Mouse (Mus musculus): ENCODE measurements around the gene Akap1.
"Not testable (repeated sequence)": the region's sequence is repeated elsewhere in the genome, so short reads cannot be mapped to it uniquely, and the experiment has no call there.

Akap1 gene

DNA sequence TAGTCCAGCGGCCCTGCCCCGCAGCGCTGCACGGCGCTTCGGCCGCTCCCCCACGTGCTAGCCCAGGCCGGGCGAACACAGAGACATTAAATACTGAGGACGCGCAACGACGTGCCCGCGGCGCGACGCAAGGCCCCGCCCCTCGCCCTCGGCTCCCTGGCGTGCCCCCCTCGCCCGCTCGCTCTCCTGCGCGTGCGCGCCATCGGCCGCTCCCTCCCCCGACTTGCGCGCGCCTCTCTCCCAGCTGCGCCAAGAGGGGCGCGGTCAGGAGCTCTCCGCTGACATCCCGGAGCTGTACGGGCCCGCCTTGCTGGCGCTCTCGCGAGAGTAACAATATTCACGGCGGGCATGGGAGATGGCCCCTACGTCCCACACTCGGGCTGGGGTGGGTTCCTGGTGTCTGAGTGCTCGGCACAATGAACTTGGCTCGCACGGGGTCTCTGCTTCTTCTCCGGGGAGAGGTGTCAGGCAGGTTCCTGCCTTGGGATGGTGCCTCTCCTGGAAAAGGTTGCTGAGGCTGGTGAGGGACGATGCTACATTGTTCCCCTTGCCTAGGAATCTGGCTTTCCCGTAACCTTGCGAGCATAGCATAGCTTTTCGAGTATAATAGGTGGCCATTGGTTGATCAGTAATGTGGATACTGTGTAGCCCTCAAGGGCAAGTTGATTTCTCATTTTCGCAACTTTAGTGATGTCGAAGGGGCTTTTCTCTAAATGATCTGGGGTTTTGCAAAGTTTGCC is at the start of gene Akap1:
TSS of gene Akap1 (minus strand) at position 129 of the 740 bp plus-strand sequence.
- DNase-seq (ENCODE audit: low read depth, low spot score): peak; percentile 98

DNA sequence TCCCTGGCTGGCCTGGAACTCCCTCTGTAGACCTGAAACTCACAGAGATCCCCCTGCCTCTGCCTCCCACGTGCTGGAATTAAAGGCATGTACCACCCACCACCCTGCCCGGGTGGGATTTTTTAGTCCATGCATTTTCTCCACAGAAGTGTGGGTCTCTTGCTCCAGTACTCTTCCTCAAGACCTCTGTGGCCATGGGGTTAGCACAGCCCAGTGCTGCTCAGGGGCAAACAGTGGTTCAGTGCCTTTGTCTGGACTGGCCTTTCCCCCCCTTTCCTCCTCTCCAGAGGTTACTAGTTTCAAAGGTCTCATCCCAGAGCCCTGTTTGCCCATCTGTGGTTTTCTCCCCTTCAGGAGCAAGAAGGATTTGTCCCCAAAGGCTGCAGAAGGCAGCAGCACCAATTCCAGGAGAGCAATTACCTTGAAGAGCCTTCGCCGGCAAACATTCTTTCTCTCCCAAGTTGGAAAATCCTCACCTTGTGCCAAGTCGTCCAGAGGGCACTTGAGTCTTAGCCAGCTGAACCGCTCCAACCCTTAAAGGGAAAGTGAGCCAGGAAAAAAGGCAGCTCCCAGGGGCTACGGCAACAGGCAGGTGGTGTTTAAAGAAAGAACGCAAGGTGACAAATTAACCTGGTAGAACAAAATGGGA is 45.1 kb upstream of the Akap1 start:
- DNase-seq (ENCODE audit: low read depth, low spot score): no peak

DNA sequence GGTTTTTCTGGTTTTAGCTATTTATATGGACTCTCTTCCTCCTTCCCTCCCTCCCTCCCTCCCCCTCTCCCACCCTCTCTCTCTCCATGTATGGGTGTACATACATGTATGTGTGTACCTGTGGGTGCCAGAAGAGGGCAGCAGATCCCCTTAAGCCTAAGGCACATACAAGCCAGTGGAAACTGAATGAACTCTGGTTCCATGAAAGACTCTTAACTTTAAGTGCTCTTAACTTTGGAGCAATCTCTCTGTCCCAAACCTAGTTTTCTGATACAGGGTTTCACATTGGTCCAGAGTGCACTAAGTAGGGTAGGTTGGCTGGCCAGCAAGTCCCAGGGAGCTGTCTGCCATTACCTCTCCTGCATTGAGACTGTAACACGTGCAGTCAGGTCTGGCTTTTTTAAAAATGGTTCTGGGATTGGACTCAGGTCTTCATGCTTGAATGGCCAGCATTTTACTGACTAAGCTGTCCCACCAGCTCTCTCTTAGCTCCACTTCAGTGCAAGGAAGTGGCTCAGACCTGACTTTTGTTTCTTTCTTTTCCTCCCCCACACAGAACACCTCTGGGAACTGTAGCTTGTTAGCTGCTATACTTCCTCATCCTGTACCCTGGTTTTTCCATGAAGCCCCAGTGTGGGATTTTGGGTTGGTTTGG is 44.3 kb upstream of the Akap1 start:
- peak; percentile 82 for DNase-seq (ENCODE audit: low read depth, low spot score)

DNA sequence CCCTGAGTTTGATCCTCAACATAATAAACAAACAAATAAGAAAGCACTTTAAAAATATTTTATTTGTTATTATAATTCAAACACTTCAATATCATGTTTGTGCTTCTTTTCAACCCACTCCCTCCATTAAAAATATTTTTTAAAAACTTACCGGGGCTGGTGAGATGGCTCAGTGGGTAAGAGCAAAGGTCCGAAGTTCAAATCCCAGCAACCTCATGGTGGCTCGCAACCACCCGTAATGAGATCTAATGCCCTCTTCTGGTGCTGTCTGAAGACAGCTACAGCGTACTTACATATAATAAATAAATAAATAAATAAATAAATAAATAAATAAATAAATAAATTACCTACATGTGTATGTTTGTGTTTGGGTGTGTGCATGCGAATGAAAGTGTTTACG is 43.5 kb upstream of the Akap1 start:
- no peak for DNase-seq (ENCODE audit: low read depth, low spot score)

DNA sequence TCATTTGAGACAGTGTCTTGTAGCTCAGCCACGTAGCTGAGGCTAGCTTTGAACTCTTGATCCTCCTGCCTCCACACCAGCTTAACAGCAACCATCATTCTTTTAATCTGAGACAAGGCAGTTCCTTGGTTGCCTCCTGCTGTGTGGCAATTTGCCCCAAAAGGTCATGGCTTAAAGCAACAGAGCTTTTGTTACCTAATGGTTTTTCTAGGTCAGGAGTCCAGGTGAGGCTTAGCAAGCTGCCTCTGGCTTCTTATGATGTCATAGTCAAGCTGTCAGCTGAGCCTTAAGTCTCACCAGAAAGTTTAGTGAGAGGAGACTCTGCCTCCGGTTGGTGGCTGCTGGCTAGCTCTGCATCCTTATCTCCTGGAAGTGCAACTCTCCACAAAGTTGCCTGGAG is 41.2 kb upstream of the Akap1 start:
- DNase-seq (ENCODE audit: low read depth, low spot score): peak; percentile 90

DNA sequence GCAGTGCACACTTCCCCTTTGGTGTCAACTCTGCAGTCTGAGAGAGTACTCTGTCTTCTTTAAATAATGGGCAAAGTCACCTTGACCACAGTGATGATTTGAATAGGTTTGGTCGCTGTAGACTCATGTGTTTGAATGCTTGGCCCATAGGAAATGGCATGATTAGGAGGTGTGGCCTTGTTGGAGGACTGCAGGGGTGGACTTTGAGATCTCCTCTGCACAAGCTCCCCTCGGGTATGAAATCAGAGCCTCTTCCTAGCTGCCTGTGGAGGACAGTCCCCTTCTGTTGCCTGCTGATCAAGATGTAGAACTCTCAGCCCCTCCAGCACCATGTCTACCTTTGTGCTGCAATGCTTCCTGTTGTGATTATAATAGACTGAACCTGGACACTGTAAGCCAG is 39.7 kb upstream of the Akap1 start:
- DNase-seq (ENCODE audit: low read depth, low spot score): no peak

DNA sequence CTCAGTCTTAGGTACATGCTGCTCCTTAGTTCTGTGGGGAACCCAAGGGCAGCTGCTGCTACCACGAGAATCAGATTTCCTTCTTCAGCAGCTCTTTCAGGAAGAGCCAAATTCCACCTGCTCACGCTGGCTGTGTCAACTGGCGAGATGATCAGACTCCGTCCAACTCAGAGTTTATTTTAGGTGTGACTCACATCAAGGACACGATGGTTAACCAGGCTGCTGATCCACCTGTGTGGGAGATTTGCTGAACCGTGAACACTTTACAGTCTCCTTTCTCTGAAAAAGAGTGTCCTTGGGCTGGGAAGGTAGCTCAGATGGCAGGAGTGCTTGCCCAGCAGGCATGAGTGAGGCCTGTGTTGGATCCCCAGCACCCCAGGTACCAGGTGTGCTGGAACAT is 38.4 kb upstream of the Akap1 start:
- no peak for DNase-seq (ENCODE audit: low read depth, low spot score)

DNA sequence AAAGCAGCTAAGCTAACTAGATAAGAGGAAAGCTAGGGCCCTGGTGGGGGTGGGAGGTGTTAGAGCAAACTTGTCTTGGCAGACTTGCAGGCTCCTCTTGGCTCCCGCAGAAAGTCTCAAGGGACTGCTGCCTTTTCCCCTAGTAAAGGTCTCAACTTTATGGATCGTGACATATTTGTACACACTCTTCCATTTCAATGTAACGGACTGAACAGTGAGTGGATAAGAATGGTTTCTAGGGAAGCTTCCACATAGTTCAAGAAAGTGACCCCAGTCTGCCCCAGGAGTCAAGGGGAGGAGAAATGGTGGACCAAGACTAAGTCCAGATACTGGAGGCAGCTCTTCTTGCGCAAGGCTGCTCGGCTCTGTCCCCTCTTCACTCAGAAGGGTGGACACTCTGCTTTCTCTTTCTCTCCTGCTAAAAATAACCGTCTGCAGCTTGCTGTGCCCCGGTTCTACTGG is 37.0 kb upstream of the Akap1 start:
- no peak for DNase-seq (ENCODE audit: low read depth, low spot score)

DNA sequence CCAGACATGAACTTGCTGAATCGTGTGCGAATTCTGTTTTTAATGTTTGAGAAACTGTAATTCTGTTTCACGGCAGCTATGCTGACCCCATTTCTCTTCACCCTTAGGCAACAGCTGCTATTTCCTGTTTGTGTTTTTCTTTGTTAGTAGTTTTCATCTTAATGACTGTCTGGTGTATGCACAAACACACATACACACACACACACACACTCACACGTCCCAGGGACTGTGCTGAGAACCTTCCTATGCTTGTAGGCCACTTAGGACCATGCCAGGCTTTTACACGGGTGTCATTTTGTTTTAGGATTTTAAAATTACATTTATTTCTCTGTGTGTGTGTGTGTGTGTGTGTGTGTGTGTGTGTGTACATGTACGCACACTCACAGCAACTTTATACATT is 35.2 kb upstream of the Akap1 start:
- no peak for DNase-seq (ENCODE audit: low read depth, low spot score)

DNA sequence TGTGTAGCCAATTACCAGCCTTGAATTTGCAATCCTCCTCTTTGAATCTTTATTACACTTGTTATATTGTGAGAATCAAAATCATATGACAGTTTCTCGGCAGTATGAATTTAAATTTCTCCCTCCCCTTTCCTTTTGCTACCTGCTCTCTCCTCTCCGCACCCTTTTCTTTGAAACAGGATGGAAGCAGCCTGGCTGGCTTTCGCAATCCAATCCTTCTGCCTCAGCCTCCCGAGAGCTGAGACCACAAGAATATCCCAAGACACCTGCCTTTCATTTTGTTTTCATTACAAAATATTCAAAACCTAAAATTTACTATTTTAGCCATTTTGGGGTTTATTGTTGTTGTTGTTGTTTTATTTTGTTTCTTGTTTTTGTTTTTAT is 34.0 kb upstream of the Akap1 start:
- no peak for DNase-seq (ENCODE audit: low read depth, low spot score)

DNA sequence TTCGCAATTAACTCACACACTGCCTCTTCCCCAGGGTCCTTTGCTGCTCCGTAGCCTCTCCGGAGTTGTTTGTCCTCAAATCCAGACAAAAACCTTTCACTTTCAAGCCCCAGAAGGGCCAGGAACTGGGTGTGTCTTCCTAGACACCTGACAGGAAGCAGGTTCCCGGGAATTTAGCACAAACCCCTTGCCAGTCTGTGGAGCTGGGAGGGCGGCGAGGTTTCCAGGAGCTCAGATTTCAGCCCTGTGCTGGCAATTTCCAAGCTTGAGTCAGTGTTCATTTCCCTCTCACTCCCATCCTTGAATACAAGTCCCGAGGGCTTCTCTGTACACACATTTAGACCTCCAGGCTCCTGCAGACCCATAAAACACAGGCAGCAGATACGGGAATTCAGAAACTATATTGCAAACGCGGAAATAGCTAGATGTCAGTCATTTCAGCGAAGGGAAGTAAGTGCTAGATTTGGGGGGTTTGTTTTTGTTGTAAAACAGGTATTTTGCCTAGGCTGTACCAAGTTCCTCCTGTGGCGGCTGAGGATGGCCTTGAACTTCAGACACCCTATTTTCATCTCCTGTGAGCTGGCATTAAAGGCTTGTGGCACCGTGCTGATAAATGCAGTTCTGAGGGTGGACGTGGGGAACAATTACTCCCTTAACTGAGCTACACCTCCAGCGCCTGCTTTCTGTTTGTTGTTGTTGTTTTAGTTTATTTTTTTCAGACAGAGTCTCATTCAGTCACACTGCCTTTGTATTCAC is 33.4 kb upstream of the Akap1 start:
- DNase-seq (ENCODE audit: low read depth, low spot score): peak; percentile 91

DNA sequence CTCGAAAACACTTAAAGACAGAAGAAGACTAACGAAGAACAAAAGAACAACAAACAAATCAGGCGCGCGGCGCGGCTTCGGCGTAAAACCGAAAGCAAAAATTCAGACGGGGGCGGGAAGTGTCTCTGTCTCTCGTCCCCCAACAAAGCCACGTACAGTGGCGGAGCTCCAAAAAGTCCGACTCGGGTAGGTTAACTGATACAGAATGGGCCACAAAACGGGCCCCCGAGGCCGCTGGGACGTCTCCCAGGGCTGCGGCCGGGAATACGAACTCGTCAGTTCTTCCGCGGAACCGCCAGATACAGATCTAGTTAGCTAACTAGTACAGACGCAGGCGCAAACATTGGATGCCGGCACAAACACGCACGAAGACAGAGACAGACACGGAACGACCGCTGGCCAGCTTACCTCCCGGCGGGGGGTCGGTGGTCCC is 31.4 kb upstream of the Akap1 start:
- DNase-seq (ENCODE audit: low read depth, low spot score): not testable (repeated sequence)

DNA sequence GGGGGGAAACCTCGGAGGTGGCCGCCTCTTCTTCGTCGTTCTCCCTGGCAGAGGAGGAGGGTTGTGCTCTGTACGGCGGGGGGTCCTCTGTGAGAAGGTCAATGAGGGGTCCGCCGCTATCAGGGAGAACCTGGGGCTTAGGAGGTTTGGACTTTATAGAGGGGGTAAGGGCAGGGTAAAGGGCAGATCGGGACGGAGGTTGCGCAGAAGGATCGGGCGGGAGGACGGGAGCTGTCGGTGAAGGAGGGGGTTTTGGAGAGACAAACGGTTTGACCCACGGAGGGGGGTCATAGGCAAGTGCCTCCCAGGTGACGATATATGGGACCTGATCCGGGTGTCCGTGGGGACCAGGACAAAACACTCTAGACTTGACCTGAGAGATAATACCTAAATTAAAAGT is 30.8 kb upstream of the Akap1 start:
- not testable (repeated sequence) for DNase-seq (ENCODE audit: low read depth, low spot score)

DNA sequence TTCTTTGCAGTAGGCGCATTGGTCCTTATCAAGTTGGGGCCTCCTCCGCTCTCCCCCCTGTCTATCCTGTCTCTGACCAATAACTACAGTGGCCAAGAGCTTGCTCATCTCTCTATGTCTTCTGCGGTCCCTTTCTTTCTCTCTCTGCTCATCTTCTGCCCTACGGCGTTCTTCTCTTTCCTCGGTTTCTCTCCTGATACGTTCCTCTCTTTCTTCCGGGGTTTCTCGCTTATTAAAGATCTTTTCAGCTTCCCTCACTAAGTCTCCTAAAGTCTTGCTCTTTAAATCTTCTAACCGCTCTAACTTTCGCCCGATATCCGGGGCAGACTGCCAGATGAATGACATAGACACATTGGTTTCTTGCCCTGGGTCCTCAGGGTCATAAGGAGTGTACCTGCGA is 29.9 kb upstream of the Akap1 start:
- DNase-seq (ENCODE audit: low read depth, low spot score): not testable (repeated sequence)

DNA sequence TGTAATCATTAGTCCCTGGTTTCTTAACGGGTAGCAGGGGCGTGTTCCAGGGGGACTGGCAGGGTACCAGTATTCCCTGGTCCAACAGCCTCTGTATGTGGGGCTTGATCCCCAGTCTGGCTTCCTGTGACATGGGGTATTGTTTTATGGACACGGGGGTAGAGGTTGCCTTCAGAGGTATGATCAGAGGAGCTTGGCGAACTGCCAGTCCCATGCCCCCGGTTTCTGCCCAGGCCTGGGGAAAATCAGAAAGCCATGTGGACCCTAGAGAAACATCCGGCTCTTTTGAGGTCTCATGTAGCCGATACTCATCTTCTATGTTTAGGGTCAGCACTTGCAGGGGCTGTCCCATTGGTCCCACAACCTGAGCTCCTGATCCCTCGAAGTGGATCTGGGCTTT is 29.1 kb upstream of the Akap1 start:
- DNase-seq (ENCODE audit: low read depth, low spot score): not testable (repeated sequence)

DNA sequence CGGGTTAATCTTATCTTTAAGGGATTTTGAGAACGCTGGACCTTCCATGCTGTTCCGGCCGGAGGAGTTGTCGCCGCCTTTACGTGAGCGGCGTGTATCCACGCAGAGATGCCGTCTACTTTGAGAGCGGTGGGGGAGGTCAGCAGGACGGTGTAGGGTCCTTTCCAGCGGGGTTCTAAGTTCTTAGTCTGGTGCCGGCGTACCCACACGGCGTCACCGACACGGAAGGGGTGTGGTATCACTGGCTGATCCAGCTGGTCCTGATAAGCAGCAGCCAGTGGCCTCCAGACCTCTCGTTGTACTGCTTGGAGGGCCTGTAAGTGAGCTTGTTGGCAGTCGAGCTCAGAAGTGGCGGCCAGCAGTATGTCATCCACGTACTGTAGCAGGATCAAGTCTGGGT is 28.4 kb upstream of the Akap1 start:
- not testable (repeated sequence) for DNase-seq (ENCODE audit: low read depth, low spot score)

DNA sequence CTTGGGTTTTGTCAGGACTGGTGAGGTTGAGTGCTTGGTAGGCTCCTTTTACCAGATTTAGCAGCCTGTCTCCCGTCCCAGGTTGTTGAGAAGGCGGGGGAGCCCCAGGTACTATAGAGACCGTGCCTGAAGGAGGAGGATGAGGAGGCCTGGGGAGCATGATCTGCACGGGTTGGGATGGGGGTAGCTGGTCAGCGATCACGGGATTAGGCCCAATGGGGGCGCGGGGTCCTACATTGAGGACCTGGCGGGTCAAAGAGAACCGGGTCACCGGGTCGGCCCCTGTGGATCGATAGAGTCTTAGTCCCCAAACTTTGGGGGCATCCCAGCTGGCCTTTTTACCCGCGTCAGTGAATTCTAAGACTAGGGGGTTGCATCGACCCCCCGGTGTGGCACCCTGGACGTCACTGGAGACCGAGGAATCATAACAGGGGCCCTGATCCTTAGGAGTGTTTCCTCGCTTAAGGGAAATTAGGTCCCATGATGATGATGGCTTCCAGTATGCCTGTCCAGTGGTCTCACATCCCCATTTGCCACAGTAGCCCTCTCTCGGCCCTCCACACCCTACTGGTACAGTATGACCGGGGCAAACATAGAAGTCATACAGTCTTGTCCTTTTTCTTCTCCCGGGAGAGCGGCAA is 27.7 kb upstream of the Akap1 start:
- DNase-seq (ENCODE audit: low read depth, low spot score): not testable (repeated sequence)

DNA sequence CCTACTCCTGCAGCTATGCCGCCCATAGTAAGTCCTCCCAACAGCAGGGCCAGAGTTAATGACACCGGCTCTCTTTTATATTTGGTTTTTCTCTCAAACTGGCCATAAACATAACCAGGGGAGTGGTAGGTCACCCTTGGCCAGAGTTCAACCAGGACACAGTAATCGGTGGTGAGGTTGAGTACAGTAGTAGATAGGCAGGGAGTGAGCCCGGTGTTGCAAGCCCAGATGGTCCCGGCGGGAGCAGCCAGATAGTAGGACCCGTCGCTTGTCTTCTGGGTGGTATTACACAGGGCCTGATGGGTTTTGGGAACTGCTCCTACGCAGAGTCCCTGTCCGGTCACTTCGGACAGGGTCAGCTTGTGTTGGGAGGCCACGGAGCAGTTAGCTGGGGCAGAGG is 27.1 kb upstream of the Akap1 start:
- not testable (repeated sequence) for DNase-seq (ENCODE audit: low read depth, low spot score)

DNA sequence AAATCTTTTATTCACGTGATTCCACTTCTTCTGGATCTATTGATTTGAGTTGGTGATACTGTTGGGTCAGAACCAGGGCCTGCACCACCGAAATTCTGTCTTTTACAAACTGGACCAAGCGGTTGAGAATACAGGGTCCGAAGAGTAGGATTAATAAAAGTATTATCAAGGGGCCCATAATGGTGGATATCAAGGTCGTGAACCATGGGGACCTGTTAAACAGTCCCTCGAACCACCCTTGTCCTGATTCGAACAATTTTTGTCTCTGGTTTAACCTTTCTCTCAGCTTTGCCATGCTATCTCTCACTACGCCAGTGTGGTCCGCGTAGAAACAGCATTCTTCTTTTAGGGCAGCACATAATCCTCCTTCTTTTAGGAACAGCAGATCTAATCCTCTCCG is 26.5 kb upstream of the Akap1 start:
- not testable (repeated sequence) for DNase-seq (ENCODE audit: low read depth, low spot score)

DNA sequence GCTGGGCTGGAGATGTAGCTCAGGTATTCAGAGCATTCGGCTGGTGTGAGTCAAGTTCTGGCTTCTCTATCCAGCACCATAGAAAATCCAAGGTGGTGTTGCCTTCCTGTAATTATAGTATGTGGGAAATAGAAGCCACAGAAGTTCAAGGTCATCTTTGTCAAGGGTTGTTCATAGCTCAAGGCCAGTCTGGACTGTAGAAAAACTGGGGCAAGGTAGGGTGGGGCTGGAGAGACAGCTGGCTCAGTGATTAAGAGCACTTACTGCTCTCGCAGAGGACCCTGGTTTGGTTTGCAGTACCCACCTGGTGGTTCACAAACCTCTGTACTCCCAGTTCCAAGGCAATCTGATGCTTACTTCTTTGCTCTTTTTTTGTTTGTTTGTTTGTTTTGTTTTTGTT is 24.6 kb upstream of the Akap1 start:
- peak; percentile 57 for DNase-seq (ENCODE audit: low read depth, low spot score)

DNA sequence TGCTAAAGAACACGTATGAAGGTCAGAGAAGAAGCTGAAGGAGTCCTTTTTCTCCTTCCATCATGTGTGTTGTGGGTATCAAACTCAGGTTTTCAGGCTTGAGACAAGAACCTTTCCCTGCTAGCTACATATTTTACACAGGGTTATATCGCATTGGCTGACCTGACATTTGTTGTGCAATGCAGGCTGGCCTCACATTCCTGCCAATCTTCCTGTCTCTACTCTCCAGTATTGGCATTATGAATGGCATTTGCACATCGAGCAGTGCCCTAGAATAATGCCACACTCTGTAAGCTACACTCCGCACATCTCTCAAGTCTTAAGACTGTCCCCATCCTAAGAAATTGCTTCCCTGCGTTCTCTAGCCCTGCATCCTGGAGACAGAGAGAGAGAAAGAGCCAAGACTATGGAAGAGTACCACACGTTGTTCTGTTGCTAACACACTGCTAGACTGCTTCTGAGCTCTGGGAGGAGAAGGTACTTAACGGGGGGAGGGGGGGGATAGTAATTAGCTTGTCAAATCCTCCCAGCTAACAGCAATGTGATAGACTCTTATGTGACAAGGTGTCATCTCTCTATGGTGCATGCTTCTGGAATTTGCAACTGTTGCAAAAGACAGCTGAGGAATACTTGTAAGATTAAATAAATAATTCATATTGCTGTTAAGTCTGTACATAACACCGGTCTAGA is 20.1 kb upstream of the Akap1 start:
- DNase-seq (ENCODE audit: low read depth, low spot score): no peak
